Mouse (Mus musculus) T-cell, adult 2 months (primary cell): Measurements from ENCODE around the gene Adprhl1.

Experiments used
- DNase-seq: peaks from one replicate; pipeline ENCODE4 v3.0.0; 2022; ENCODE audit warnings: low spot score

Gene Adprhl1

DNA sequence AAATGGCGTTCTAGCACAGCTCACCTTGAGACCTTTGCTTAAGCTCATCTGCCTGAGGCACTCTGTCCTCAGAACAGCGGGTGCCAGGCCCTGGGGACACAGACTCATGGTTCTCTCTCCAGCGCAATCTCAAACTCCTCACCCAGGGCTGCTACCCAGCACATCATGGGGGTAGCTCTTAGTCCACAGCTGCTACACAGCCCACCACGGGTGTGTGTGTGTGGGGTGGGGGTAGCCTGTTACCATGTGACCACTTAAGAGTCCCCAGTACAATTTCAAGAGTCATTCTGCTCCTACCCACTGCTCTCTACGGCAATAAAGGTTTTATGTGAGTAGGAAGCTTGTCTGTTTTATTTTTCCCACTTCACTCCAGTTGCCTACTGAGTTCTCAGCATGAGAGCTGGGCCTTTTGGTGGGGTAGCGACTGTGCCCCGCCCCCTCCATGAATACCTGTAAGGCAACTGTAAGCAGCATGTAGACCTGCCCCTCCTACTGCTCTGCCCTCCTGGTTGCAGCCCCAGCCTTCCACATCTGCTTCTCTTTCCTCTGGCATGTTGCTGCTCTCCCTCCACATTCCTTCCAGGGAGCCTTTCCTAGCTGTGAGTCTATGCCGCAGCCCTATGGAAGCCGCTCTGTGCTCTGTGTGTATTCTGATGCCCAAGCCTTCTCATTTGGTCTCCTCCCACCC, 24.9 kb downstream of the Adprhl1 start:
- DNase-seq: no peak

DNA sequence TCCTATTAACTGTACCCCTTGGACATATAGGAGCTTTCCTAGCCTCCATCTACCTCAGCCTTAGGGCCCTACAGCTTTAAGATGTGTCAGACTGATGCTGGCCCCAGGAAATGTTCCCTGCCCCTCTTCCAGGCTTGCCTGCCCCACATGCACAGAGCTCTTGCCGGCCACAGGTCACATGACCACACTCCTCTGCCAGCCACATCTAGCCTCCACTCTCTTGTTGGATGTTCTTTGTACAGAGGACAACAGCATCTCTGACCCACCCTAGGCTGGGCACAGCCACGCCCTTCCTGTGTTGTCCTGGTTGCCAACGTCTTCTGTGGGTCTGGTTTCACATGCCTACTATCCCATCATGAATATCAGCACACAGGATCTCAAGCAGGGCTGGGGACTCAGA, 26.8 kb downstream of the Adprhl1 start:
- DNase-seq: no peak

DNA sequence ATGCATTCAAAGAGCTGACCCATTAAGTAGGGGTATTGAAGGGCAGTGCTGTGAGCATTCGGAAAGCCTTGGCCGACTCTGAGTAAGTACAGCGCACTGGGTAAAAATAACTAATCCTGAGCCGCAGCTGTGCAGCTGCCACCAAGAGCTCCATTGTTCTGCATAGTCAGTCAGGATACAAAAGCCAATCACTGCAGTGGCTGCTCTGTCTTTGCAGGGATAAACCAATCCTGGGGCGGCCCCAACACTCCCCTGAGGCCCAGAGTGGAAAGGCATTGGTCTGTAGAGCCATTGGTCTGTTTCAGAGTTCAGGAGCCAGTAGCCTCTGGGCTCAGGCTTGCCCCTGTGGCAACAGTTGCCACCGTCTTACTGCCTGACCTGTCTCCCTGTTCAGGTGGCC, 27.7 kb downstream of the Adprhl1 start:
- DNase-seq: no peak

DNA sequence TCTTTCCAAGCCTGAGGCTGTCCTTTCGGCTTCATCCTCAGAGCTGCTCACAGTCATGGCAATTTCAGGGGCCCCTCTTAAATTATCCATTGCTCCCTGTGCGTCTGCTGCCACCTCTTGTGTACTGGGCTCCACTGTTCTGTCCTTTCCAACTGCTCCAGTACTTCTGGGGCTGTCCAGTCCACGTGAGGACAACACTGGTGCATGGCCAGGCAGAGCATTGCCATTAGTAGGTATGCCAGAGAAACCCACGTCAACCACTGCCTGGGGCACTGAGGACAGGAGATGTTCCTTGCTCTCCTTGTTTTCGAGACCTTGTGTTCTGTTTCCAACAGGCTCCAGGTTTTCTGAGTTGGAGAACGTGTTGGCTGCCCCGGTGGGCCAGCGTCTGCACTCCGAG, 29.5 kb downstream of the Adprhl1 start:
- no peak for DNase-seq

DNA sequence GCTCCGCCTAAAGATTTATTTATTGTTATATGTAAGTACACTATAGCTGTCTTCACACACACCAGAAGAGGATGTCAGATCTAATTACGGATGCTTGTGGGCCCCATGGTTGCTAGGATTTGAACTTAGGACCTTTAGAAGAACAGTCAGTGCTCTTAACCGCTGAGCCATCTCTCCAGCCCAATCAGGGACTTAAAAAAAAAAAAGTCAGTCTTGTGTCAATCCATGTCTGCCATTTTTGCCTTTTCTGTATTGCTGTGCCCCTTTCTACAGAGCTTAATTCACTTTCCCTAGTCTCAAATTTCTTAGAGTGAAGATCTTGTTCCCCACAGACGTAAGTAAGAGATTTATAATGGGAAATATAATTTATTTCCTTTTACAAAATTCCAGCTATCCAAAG, 35.5 kb downstream of the Adprhl1 start:
- DNase-seq: no peak

DNA sequence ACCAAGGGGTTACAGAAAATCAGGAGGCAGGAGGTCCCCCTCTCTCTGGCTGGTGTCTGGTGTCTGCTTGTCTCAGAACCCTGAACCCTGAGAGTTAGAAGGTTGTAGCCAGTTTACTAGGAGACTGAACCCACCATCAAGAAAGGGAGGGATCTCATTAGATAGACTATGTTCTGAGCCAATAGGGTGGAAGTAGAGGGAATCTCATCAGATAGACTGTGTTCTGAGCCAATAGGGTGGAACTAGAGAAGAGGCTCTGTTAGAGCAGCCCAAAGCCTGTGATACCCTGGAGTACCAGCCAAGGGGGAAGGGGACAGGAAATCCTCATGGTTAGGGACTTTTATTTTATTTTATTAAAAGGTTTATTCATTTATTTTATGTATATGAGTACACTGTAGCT, 36.0 kb downstream of the Adprhl1 start:
- no peak for DNase-seq

DNA sequence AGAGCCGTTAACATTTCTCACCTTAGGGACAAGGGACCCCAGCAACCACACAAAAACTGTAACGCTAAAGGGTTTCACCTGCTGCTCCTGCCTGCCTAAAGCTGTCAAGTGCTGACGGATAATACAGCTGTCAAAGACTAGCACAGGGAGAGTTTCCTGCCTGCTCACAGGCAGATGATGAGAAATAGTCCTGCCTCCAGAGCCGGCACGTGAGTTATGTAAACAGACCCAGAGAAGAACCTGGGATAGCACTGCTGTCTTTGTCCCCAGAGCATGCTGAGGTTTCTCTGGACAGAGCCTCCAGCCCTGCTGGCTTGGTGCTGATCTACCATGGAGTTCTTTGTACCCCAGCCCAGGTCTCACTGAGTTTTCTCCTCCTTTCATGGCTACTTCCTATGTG, 36.9 kb downstream of the Adprhl1 start:
- no peak for DNase-seq

DNA sequence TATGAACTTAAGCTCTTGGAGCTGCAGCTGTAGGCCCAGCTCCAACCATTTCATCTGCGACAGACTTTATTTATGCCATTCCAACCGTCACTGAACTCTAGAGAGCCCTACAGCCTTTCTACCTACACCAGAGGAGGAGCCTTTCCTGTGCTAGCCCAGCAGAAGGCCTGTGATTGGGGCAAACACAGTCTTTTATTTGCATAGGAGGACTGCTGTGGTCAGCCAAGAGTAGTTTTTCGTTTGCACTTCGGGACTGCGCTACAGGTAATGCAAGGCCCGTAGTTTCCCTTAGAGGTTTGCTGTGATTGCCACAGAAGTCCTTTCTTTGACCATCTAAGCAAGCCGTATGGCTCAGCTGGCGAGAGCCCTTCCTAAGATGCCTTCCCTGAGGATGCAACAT, 37.6 kb downstream of the Adprhl1 start:
- no peak for DNase-seq

DNA sequence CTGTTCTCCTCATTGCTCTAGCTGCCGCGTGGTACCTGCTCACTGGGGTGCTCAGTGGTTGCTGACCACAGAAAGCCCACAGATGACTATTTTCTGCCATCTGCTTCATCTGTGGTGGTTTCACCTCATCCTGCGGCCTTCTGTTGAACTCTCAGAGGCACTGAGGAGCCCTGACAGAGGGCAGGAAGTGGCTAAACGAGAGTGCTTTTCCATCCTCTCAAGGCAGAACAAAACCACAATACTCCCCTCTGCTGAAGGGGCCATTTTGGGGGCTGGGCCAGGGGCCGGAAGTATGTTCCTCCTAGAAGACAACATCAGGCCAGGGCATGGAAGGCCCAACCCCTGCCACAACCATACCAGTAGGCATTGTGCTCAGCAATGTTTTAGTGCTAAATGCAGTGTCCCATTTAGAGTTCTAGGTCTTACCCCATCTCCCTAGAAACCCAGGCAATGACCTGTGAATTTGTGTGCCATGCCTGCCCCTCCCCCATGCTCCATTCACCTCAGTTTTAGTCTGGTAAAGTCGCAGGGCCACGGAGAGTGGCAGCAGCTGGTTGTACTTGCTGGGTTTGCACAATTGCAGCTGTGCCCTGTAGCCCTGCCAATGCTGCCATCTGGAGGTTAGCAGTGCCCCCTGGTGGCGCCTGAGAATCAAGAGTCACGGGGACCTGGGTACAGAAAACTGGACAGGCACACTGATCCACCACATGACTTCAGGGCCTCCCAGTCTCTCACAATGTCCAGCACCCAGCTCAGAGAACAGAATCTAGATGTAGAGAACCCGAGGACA, 40.3 kb downstream of the Adprhl1 start:
- DNase-seq: peak; percentile 92

DNA sequence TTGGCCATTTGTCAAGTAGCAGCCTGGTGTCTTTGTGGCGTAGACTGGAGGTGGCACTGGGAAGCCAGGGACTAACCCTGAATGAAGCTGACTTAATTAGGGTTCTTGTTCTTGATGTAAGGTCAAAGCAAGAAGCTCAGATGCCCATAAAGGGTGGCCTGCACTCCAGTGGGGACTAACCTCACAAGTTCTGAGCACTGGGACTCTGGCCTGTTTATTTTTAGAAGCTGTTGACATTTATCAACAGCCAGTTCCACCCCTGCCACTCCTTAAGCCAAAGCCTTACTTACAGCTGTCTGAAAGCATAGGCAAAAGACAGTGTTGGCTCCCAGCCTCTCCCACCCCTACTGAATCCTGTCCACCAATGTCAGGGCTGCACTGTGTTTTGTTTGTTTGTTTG, 44.2 kb downstream of the Adprhl1 start:
- DNase-seq: no peak

DNA sequence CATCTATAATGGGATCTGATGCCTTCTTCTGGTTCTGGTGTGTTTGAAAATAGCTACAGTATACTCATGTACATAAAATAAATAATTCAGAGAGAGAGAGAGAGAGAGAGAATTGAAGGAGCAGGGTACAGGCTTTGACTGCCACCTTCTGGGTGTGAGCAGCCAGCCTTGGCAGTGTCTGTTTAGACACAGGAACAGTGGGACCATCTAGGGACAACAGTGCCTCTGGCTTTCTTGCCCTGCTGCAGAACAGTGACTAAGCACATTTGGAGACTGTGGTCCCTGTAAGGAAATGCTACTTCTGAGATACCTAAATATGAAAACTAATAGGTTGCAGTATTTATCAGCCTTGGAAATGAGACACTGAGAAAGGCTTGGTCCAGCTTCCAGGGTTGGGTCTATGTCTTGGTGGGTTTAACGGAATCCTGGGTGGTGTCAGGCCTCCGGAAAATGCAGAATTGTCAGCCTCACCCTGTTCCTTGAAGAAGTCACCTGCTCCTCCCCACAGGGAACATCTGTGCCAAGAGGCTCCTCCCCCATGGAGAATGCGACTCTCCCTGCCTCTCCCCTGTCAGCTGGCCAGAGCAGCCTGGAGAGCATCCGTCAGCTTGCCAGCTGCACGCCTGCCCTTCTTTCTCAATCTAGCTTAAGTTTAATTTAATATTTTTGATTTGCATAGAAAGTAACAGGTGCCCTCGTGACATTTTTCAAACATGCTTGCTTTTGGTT, 45.2 kb downstream of the Adprhl1 start:
- no peak for DNase-seq

DNA sequence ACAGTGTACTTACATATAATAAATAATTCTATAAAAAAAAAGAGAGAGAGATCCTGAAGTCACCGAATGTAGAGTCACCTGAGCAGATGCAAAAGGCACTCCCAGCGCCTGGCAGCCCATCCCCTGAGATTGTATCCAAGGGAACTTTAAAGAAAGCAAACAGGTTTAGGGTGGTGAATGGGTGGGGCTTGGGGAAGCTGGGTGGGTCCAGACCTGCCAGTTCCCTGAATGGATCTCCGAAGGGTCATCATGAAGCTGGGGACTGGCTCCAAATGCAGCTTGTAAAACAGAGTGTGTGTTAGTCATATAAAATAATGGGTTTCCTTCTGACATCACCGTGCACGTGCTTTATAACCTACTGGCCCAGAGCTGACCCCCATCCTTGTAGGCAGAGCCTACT, 47.7 kb downstream of the Adprhl1 start:
- DNase-seq: no peak

DNA sequence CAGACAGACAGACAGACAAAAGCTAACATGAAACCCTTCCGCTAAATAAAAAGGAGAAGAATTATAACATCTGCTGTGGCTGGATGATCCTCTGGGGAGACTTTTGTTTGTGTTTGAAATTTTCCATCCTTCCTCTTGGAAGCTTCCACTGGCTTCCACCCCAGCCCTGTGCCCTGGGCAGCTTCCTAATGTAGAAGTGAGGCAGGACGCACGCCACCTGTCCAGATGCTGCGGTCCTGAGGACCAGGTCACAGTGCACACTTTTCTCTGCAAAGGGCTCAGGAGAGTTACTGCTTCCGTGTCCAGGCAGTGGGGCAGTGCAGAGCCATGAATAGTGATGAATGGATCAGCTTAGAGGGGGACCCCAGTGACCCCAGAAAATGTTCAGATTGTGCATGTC, 48.7 kb downstream of the Adprhl1 start:
- DNase-seq: no peak

DNA sequence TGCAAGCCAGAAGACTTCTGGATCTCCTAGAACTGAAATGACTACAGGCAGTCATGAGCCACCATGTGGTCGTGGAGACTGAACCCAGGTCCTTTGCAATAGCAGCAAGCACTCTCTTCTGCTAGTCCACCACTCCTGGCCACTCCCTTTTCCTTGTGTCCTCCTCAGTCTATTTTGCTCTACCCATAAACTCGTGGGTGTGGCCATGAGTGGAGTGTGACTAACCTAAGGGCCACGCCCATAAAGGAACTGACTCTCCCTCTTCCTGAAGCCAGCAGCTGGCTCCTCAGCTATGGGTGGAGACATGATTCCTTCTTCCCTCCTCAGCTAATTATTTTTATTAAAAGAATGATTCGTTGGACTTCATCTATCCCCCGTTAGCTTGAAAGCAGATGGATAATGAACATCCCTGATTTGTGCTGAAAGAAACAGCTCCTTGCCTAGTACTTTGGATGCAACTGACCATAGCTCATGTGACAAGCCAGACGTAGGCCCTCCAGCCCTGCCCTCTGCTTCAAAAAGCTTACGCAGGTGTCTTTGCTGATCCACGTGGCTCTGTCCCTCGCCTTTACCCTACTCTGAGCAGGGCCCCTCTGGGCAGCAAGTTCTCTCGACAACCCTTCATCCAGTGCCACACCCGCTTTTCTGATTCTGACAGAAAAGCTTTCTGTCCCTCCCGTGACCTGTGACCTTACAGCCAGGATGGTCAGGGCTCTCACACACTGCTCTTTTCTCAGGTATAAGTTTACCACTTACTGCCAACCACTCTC, 49.4 kb downstream of the Adprhl1 start:
- DNase-seq: no peak

DNA sequence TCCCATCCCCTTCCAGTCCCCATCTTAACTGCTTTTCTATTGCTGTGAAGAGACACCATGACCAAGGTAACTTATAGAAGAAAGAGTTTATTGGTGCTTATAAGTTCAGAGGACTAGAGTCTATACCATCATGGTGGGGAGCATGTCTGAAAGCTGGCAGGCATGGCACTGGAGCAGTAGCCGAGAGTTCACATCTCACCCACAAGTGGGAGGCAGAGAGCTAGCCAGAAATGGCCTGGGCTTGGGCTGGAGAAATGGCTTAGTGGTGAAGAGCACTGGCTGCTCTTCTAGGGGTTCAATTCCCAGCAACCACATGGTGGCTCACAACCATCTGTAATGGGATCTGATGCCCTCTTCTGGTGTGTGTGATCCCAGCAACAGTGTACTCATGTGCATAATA, 50.5 kb downstream of the Adprhl1 start:
- DNase-seq: peak; percentile 26

DNA sequence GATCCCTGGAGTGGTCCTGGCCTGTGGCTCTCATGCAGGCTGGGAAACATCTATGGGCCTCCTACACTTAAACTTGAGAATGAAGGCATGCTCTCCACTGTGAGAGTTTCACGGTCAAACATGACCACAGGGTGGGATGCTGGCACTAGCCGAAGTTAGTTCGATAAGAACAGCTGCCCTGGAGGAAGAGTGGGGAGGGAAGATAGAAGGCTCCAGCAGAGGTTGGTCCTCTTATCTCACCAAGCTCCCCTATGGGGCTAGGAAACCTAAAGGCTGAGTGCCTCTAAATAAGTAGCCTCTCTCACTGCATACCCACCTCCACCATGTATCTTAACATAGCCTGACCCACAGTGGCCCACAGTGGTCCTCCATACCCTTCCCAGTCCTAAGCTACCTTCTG, 51.2 kb downstream of the Adprhl1 start:
- DNase-seq: no peak

DNA sequence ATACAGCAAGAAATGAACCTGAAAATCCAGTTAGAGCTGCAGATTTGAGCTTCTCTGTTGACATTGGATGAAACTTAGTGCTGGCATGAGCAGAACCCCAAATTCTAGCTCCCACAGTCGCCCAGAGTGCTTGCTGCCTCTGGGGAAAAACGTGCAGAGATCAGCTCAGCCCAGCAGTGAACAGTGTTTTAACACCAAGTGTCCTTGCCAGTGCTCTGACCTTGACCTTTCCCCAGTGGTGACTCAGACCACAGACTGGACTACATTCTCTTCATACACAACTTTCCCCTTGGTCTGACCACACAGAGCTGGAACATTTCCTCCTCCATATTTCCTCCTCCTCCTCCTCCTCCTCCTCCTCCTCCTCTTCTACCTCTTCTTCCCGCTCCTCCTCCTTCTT, 51.9 kb downstream of the Adprhl1 start:
- no peak for DNase-seq

DNA sequence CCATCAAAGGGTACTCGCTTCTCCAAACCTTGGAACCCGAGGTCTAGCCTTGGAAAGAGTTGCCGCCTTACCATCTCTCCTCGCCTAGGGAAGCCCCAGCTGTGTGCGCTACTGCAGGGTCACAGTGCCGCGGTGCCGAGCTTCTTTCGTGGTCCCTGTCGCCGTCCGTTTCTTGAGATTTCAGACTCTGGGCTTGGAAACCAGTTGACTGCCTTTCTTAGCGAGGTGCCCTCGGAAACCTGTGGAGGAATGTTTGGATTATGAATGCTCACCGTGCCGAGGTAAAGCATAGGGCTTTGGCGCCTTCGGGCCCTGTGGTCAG, 53.0 kb downstream of the Adprhl1 start:
- no peak for DNase-seq

DNA sequence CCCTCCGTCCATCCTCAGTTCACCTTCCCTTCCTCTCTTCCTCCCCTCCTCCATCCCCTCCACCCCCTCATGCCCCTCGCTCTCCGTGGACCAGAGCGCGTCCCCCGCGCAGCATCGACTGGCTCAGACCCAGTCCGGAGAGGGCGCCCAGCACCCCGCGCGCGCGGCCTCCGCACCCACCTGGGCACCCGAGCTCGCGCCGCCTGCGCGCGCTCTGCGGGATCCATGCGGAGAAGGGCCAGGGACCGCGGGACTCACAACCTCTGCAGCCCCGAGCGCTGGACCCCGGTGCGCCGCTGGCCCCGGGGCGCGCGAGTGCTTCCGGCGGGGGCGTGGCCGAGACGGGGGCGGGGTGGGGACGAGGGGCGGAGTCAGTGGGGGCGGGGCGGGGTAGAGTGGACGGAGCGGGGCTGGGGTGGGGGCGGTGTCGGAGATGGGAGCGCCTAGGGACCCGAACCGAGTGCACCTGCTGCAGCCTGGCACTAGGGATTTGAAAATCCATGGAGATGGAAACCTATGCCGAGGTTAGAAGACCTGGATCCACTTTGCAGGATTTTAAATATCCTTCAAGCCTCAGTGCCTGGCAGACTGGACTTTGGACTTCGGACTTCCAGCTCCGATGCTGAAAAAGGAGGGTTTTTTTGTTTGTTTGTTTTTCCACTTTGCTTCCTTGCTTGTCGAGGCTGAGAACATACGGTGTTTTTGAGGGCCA, 53.5 kb downstream of the Adprhl1 start, which contains the start of gene Grtp1:
Gene Grtp1, minus strand, starts transcription at position 320 of the 712 bp plus-strand sequence.
- no peak for DNase-seq

DNA sequence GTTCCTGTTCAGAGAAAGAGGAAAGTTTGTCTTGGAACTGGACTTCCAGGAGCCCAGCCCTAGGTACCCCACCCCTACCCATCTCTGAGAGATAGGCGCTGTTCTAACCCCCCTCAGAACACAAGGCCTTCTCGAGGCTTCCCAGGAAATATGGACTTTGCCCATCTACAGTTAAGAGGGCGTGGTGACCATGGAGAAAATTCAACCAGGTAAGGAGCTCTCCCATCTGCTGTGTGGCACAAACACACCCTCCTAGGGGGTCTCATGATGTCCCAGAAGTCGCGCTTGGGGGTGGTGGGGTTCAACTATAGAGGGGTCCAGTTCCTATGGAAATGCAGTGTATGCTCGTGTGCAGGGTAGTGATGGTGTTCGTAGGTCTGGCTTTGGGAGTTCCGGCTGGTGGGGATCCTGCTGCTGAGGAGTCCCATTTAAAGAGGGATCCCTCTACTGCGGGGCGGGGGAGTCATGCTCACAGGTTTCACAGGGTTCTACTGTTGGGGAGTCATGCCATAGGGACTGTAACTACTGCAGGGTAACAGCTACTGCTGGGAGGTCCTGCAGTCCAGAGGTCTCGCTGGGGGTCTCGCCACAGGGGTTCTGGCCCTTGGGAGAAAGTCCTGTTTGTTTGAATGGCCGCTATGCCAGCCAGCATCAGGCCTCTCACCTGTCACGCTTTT, 54.4 kb downstream of the Adprhl1 start:
- DNase-seq: no peak

DNA sequence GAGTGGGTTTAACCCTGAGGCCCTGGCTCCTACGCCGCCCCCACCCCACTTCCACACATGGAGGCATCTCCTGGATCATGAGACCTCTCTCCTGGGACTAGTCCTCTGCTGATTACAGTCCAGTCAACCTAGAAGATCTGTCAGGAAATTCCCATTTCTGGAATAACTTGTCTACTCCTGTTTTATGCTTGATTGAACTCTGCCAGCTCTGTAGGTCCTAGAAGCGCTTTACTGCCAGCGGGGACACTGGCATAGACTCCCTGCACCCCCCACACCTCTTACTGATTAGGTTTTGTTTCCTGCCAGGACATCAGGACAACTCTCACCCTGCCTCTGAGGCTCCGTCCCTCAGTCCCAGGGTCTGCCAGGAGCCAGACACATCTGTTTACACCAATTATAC, 56.5 kb downstream of the Adprhl1 start:
- no peak for DNase-seq
